Mouse (Mus musculus): ENCODE measurements at regions not wholly inside any gene's neighbourhood (a gene's known extent, or its start where the extent isn't known, plus 50 kb on each side); places are given as distances from the start of the nearest gene placed in this dataset.
A peak's percentile ranks its signal among the peaks of the same experiment; 100 is the strongest.
"Not testable (repeated sequence)": the region's sequence is repeated elsewhere in the genome, so short reads cannot be mapped to it uniquely, and the experiment has no call there.

DNA sequence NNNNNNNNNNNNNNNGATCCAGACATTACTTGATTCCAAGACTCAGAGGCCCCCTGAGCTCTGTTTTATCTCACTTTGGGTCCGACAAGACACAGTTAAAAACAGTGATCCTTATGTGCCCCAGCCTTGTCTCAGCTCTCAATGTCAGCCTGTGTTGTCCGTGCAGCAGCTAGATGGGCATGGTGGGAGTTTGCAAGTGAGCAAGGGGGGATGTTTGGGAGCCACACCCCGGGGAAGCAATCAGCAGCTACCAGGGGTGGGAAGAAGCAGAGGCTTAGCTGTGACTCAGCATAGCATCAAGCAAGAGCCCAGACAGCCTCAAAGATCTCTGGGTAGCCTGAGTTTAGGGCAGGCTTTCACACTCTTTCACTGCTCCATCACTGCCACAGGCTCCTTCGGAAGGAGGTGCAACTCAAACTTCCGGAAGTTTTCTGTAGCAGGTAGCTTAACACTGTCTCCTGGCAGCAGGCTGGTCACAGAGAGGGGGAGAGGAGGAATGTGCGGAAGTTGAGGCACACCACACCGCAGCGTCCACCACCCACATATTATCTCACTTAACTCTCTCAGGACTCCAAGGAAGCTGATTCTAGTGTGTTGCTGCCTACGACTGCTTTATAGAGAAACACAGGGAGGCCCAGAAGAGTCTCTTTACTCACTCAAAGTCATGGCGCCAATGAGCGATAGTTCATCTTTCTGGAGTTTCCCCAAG, 80.2 kb upstream of the Defb33 start:
- intact Hi-C loops (cut with DNase I); DNase-seq: not testable (repeated sequence)

DNA sequence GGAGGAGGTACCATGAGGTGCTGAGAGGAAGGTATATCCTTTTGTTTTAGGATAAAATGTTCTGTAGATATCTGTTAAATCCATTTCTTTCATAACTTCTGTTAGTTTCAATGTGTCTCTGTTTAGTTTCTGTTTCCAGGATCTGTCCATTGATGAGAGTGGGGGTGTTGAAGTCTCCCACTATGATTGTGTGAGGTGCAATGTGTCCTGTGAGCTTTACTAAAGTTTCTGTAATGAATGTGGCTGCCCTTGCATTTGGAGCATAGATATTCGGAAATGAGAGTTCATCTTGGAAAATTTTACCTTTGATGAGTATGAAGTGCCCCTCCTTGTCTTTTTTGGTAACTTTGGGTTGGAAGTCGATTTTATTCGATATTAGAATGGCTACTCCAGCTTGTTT, 79.0 kb upstream of the Defb33 start:
- intact Hi-C loops (cut with DNase I) = not testable (repeated sequence)
- DNase-seq = peak in 1 of 2 experiments; percentile 6

DNA sequence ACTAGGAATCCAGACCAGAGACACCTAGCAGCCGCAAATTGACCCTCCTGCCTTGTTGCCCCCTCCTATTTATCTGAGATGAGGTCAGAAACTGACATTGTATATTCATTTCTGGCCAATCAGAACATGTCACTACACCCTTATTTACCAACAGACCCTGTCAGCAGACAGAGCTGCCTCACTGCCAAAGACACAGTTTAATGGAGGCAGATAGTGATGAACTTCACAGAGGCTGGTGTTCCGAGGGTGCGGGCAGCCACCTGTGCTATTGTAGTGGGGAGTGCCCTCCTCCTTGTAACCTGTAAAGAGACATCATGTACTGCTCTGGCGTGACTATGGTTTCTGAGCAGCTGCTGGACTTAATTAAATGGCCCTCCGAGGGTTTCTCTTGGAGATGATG, 70.0 kb upstream of the Defb33 start:
- intact Hi-C loops (cut with DNase I) = not testable (repeated sequence)
- DNase-seq = peak; percentile 25 to 37

DNA sequence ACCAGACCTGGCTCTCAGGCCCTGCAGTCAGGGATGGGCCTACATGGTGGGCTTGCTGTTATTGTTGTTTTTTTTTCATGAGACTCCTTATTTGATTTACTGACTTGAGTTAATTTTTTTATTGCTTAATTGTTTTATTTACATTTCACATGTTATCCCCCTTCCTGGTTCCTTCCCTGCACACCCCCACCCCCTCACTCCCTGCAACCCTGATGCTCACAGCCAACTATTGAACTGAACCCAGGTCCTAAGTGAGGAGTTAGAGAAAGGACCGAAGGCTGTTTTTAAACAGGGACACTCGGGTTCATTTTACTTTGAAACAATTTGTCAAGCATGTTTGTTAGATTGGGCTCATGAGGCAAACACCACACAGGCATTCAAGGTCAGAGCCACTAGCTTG, 69.2 kb upstream of the Defb33 start:
- peak; percentile 12 to 14 for DNase-seq

DNA sequence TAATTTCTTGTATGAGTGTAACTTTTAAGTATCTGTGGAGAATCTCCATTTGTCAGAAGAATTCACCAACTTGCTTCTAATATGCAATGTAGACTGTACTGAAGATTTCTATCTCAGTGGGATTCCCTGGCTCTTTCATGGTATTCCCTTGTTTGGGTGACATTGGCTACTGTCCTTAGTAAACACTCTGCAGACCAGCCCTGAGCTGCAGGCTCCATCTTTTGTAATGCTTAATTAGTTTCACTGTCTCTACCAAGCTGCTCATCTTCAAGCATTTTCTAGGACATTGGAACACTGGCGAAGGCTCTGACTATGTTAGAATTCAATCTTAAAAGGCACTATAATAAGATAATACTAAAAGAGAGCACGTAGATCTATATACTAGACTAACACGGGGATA, 53.0 kb upstream of the Defb33 start:
- intact Hi-C loops (cut with DNase I); DNase-seq: not testable (repeated sequence)

More for the DNA sequence above, 69.2 kb upstream of the Defb33 start:
- intact Hi-C loops (cut with DNase I) = not testable (repeated sequence)

Data from heart, postnatal 14 days (tissue).